Comparison of ENCODE assay signal across 20 mouse cellular contexts in genomic region chr4:106995069-106995468, GRCm38 (mm10).
DNase-seq lines count a peak whose midpoint lies in the region; ATAC-seq and TF ChIP-seq lines count a peak whose summit lies in the region.
"Had no signal": no experiment of that assay in that cellular context is flagged by ENCODE, and none has a peak within 500 bp of the region (broad histone marks: within the 10 kb centered on the region; RNA-seq: fewer than 3 reads in every experiment).

No protein-coding gene starts in this region.

- H3K4me1 ChIP-seq in forebrain, embryonic 16.5 days (replicated peaks; ENCODE audit: control insufficient read depth, insufficient read depth, low read length), result peaks cover 38% of the 10 kb centered on the region
- H3K4me1 ChIP-seq in forebrain, postnatal 0 days (ENCODE audit: insufficient read depth), result peaks cover 21% of the 10 kb centered on the region; the same call in 1 of the 2 replicates
- H3K4me1 ChIP-seq in liver, embryonic 11.5 days (replicated peaks; ENCODE audit: control insufficient read depth, insufficient read depth, low read length), result peaks cover 54% of the 10 kb centered on the region
- no peaks in the 10 kb centered on the region; the same call in 1 of the 2 replicates for H3K4me1 ChIP-seq in intestine, postnatal 0 days (replicated peaks; ENCODE audit: control insufficient read depth, insufficient read depth, low read length)

- no peak for TF ChIP-seq CTCF in forebrain, postnatal 0 days (IDR thresholded peaks at IDR 0.05; ENCODE audit: low read depth)
- no peak for TF ChIP-seq CTCF in intestine, postnatal 0 days (IDR thresholded peaks at IDR 0.05; ENCODE audit: low read depth)

- no peak for ATAC-seq in forebrain, embryonic 16.5 days
- no peak for ATAC-seq in forebrain, postnatal 0 days
- ATAC-seq in liver, embryonic 11.5 days (replicated peaks; ENCODE audit: low FRiP score), result peak; percentile 66
- ATAC-seq in intestine, postnatal 0 days, result peak; percentile 49; the same call in 1 of the 2 replicates
- ATAC-seq in megakaryocyte progenitor cell, adult 5-6 weeks (replicated peaks; ENCODE audit: poor library complexity), result peak; percentile 30
- ATAC-seq: CD4-positive, CD25-positive, alpha-beta regulatory T cell, adult 4 months; lung, postnatal 0 days had no signal

- H3K9me3 ChIP-seq in forebrain, embryonic 16.5 days (ENCODE audit: control insufficient read depth, low read length), result no peaks in the 10 kb centered on the region
- no peaks in the 10 kb centered on the region for H3K9me3 ChIP-seq in forebrain, postnatal 0 days (ENCODE audit: low read length)
- H3K9me3 ChIP-seq in liver, embryonic 11.5 days (ENCODE audit: control insufficient read depth, low read length), result no peaks in the 10 kb centered on the region
- H3K9me3 ChIP-seq in intestine, postnatal 0 days (ENCODE audit: control insufficient read depth), result no peaks in the 10 kb centered on the region
- H3K9me3 ChIP-seq: hindbrain, embryonic 15.5 days; neural tube, embryonic 15.5 days had no signal

- 83% methylated on average over 6 of the region's 6 CpGs for WGBS in forebrain, embryonic 16.5 days
- WGBS in forebrain, postnatal 0 days, result 87% methylated on average over 6 of the region's 6 CpGs
- WGBS in liver, embryonic 11.5 days, result 86% methylated on average over 6 of the region's 6 CpGs
- 61% methylated on average over 6 of the region's 6 CpGs for WGBS in intestine, postnatal 0 days

- no peaks in the 10 kb centered on the region for H3K27me3 ChIP-seq in forebrain, embryonic 16.5 days (replicated peaks; ENCODE audit: control insufficient read depth, insufficient read depth, low read length)
- no peaks in the 10 kb centered on the region for H3K27me3 ChIP-seq in forebrain, postnatal 0 days (ENCODE audit: insufficient read depth, low read length)
- H3K27me3 ChIP-seq in liver, embryonic 11.5 days (replicated peaks; ENCODE audit: control insufficient read depth, insufficient read depth, low read length), result no peaks in the 10 kb centered on the region
- H3K27me3 ChIP-seq in intestine, postnatal 0 days (replicated peaks; ENCODE audit: control insufficient read depth, insufficient read depth, low read length), result no peaks in the 10 kb centered on the region
- H3K27me3 ChIP-seq: hindbrain, embryonic 15.5 days; neural tube, embryonic 15.5 days had no signal

- no peak overlapping the region for H3K9ac ChIP-seq in forebrain, embryonic 16.5 days (replicated peaks; ENCODE audit: low read depth, low read length)
- H3K9ac ChIP-seq in forebrain, postnatal 0 days, result no peak overlapping the region
- no peak overlapping the region for H3K9ac ChIP-seq in liver, embryonic 11.5 days (ENCODE audit: low read depth, low read length)
- no peak overlapping the region for H3K9ac ChIP-seq in intestine, postnatal 0 days (ENCODE audit: low read depth, low read length)
- H3K9ac ChIP-seq: hindbrain, embryonic 15.5 days; neural tube, embryonic 15.5 days had no signal

- H3K27ac ChIP-seq in forebrain, embryonic 16.5 days (ENCODE audit: low read length), result peak overlapping the region; percentile 13; the same call in 1 of the 2 replicates
- no peak overlapping the region for H3K27ac ChIP-seq in forebrain, postnatal 0 days (ENCODE audit: low read depth, low read length)
- H3K27ac ChIP-seq in liver, embryonic 11.5 days (ENCODE audit: low read depth, low read length), result no peak overlapping the region; the same call in 1 of the 2 replicates
- H3K27ac ChIP-seq in intestine, postnatal 0 days (ENCODE audit: low read depth, low read length), result no peak overlapping the region
- H3K27ac ChIP-seq: hindbrain, embryonic 15.5 days; macrophage; neural tube, embryonic 15.5 days had no signal

- no peak overlapping the region for H3K4me2 ChIP-seq in forebrain, embryonic 16.5 days (ENCODE audit: low read length)
- no peak overlapping the region for H3K4me2 ChIP-seq in forebrain, postnatal 0 days (ENCODE audit: low read depth)
- H3K4me2 ChIP-seq in liver, embryonic 11.5 days, result no peak overlapping the region
- H3K4me2 ChIP-seq in intestine, postnatal 0 days (replicated peaks; ENCODE audit: low read depth), result no peak overlapping the region
- H3K4me2 ChIP-seq: hindbrain, embryonic 15.5 days; midbrain, embryonic 11.5 days; neural tube, embryonic 15.5 days had no signal

- no peaks in the 10 kb centered on the region for H3K36me3 ChIP-seq in forebrain, embryonic 16.5 days (ENCODE audit: control insufficient read depth, insufficient read depth)
- H3K36me3 ChIP-seq in forebrain, postnatal 0 days (ENCODE audit: insufficient read depth), result no peaks in the 10 kb centered on the region
- H3K36me3 ChIP-seq in liver, embryonic 11.5 days (ENCODE audit: control insufficient read depth, insufficient read depth, low read length), result no peaks in the 10 kb centered on the region; the same call in 1 of the 2 replicates
- no peaks in the 10 kb centered on the region for H3K36me3 ChIP-seq in intestine, postnatal 0 days (ENCODE audit: control insufficient read depth, insufficient read depth)
- H3K36me3 ChIP-seq: hindbrain, embryonic 15.5 days; neural tube, embryonic 15.5 days had no signal

- no peak for DNase-seq in forebrain, postnatal 0 days
- no peak for DNase-seq in liver, embryonic 11.5 days (ENCODE audit: low spot score)
- DNase-seq in liver, result no peak
- no peak for DNase-seq in gastrocnemius, postnatal 4 days (ENCODE audit: low spot score in 2 of 2)
- DNase-seq: adrenal gland, postnatal 25 days; cerebellum, adult 9-11 months; gastrocnemius, postnatal 10 days; heart, adult 18-20 months; heart, postnatal 36 days; kidney, postnatal 4 days; right cerebral cortex, adult 18-20 months had no signal

- H3K4me3 ChIP-seq in forebrain, embryonic 16.5 days (replicated peaks; ENCODE audit: low read length), result no peak overlapping the region
- no peak overlapping the region for H3K4me3 ChIP-seq in forebrain, postnatal 0 days (ENCODE audit: low read depth, low read length)
- no peak overlapping the region for H3K4me3 ChIP-seq in liver, embryonic 11.5 days (ENCODE audit: low read depth, low read length)
- no peak overlapping the region for H3K4me3 ChIP-seq in intestine, postnatal 0 days (ENCODE audit: low read depth, low read length)
- H3K4me3 ChIP-seq: hindbrain, embryonic 15.5 days; neural tube, embryonic 15.5 days had no signal

Comparison
In these comparisons a context has a peak if more than half of its experiments do, and no peak if none do; other contexts are left out.
1. ATAC-seq: peak in liver, embryonic 11.5 days (single experiment), intestine, postnatal 0 days (single experiment) and megakaryocyte progenitor cell, adult 5-6 weeks (single experiment); none in forebrain, embryonic 16.5 days (single experiment) and forebrain, postnatal 0 days (single experiment).